Mouse (Mus musculus): ENCODE measurements around the gene Oxnad1.

DNA sequence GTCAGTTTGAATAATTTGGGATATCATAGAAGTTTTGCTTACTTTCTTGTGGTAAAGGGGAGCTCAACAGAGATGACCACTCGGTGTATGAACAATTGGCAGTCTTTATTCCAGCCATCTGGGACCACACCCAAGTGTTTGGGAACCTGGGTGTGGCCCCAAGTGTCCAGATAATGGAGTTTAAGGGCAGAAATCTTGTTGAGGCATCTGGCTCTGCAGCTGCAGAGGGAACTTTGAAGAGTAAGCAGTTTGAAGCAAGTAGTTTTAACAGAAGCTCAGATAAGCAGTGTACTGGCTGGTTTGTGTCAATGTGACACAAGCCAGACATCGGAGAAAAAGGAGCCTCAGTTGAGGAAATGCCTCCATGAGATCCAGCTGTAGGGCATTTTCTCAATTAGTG, 49.1 kb downstream of the Oxnad1 start:
- no peak for TF ChIP-seq EP300 (IDR thresholded peaks at IDR 0.05)
- TF ChIP-seq CTCF (IDR thresholded peaks at IDR 0.05), result no peak

All from lung, postnatal 0 days (tissue).